In the genomic region with DNA sequence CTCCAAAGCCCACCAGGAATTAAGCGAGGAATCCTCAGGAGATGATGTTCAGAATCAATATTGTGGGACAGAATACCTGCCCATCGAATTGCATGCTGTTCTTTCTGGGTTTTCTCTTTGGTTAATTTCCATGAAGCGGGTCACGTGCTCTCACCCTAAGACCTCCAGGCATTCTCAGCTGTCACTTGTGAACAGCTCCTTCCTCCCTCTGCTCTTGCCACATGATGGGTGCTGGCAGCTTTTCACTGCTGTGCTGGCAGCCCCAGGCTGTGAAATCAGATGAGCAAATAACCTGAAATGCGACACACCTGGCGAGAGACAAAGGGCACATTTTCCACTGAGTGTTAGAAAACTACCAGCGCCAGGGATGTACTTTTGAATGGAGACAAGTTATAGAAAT, we compare ENCODE assay signal across 16 mouse cellular contexts.
DNase-seq lines count a peak whose midpoint lies in the region; ATAC-seq lines count a peak whose summit lies in the region.
"Had no signal": no experiment of that assay in that cellular context is flagged by ENCODE, and none has a peak within 500 bp of the region (broad histone marks: within the 10 kb centered on the region; RNA-seq: fewer than 3 reads in every experiment).

No protein-coding gene starts in this region.

- intact Hi-C loops in left cerebral cortex, postnatal 4 days (cut with DNase I) = no loop called here
- intact Hi-C loops in gastrocnemius, postnatal 14 days (cut with DNase I; ENCODE audit: low total_unique reads) = no loop called here

- no peaks in the 10 kb centered on the region for H3K27me3 ChIP-seq in forebrain, embryonic 14.5 days (replicated peaks; ENCODE audit: control insufficient read depth, insufficient read depth, low read length)
- H3K27me3 ChIP-seq in forebrain, embryonic 11.5 days (ENCODE audit: control insufficient read depth, insufficient read depth, low read length) = no peaks in the 10 kb centered on the region
- H3K27me3 ChIP-seq in embryonic facial prominence, embryonic 11.5 days (ENCODE audit: control insufficient read depth, insufficient read depth, low read length) = no peaks in the 10 kb centered on the region
- no peaks in the 10 kb centered on the region for H3K27me3 ChIP-seq in intestine, embryonic 15.5 days (replicated peaks)
- H3K27me3 ChIP-seq: limb, embryonic 13.5 days had no signal

- H3K4me1 ChIP-seq in forebrain, embryonic 14.5 days (ENCODE audit: control insufficient read depth, insufficient read depth, low read length) = no peaks in the 10 kb centered on the region
- H3K4me1 ChIP-seq in forebrain, embryonic 11.5 days (replicated peaks; ENCODE audit: control insufficient read depth, insufficient read depth, low read length) = no peaks in the 10 kb centered on the region
- H3K4me1 ChIP-seq in embryonic facial prominence, embryonic 11.5 days (ENCODE audit: control insufficient read depth, insufficient read depth, low read length) = no peaks in the 10 kb centered on the region
- no peaks in the 10 kb centered on the region for H3K4me1 ChIP-seq in intestine, embryonic 15.5 days (replicated peaks)

- peak; percentile 63; the same call in 1 of the 2 replicates for ATAC-seq in forebrain, embryonic 14.5 days
- no peak for ATAC-seq in forebrain, embryonic 11.5 days (replicated peaks; ENCODE audit: low FRiP score)
- no peak for ATAC-seq in embryonic facial prominence, embryonic 11.5 days (replicated peaks; ENCODE audit: insufficient number of reproducible peaks, low FRiP score, low TSS enrichment, low read depth)
- ATAC-seq in intestine, embryonic 15.5 days = no peak

- H3K27ac ChIP-seq in forebrain, embryonic 14.5 days (ENCODE audit: low read depth, low read length) = no peak overlapping the region
- no peak overlapping the region for H3K27ac ChIP-seq in forebrain, embryonic 11.5 days (ENCODE audit: low read depth, low read length)
- H3K27ac ChIP-seq in embryonic facial prominence, embryonic 11.5 days (replicated peaks; ENCODE audit: low read depth, low read length) = no peak overlapping the region
- H3K27ac ChIP-seq in intestine, embryonic 15.5 days = no peak overlapping the region
- H3K27ac ChIP-seq: limb, embryonic 13.5 days had no signal

- H3K9me3 ChIP-seq in forebrain, embryonic 14.5 days (replicated peaks; ENCODE audit: control insufficient read depth, low read length) = no peaks in the 10 kb centered on the region
- H3K9me3 ChIP-seq in forebrain, embryonic 11.5 days (ENCODE audit: control insufficient read depth, low read length) = no peaks in the 10 kb centered on the region
- no peaks in the 10 kb centered on the region for H3K9me3 ChIP-seq in embryonic facial prominence, embryonic 11.5 days (replicated peaks; ENCODE audit: control insufficient read depth, low read length)
- H3K9me3 ChIP-seq in intestine, embryonic 15.5 days = no peaks in the 10 kb centered on the region
- H3K9me3 ChIP-seq: G1E; limb, embryonic 13.5 days had no signal

- no peak overlapping the region for H3K9ac ChIP-seq in forebrain, embryonic 14.5 days (ENCODE audit: low read length)
- no peak overlapping the region for H3K9ac ChIP-seq in forebrain, embryonic 11.5 days (ENCODE audit: low read length)
- no peak overlapping the region for H3K9ac ChIP-seq in embryonic facial prominence, embryonic 11.5 days (replicated peaks; ENCODE audit: low read length)
- H3K9ac ChIP-seq in intestine, embryonic 15.5 days = no peak overlapping the region
- H3K9ac ChIP-seq: limb, embryonic 13.5 days had no signal

- no peak overlapping the region for H3K4me2 ChIP-seq in forebrain, embryonic 14.5 days (ENCODE audit: low read length)
- H3K4me2 ChIP-seq in forebrain, embryonic 11.5 days (ENCODE audit: low read depth, low read length, severe bottlenecking) = no peak overlapping the region
- no peak overlapping the region for H3K4me2 ChIP-seq in embryonic facial prominence, embryonic 11.5 days (ENCODE audit: low read depth, low read length)
- H3K4me2 ChIP-seq in intestine, embryonic 15.5 days (replicated peaks) = no peak overlapping the region
- H3K4me2 ChIP-seq: limb, embryonic 13.5 days had no signal

- WGBS in forebrain, embryonic 14.5 days = 74% methylated on average over 7 of the region's 7 CpGs
- WGBS in forebrain, embryonic 11.5 days = 84% methylated on average over 7 of the region's 7 CpGs
- 72% methylated on average over 7 of the region's 7 CpGs for WGBS in embryonic facial prominence, embryonic 11.5 days
- WGBS in intestine, embryonic 15.5 days = 83% methylated on average over 7 of the region's 7 CpGs

- H3K36me3 ChIP-seq in forebrain, embryonic 14.5 days (ENCODE audit: control insufficient read depth, insufficient read depth, low read length) = no peaks in the 10 kb centered on the region
- H3K36me3 ChIP-seq in forebrain, embryonic 11.5 days (ENCODE audit: control insufficient read depth, insufficient read depth, low read length) = no peaks in the 10 kb centered on the region
- H3K36me3 ChIP-seq in embryonic facial prominence, embryonic 11.5 days (replicated peaks; ENCODE audit: control insufficient read depth, insufficient read depth, low read depth, low read length) = no peaks in the 10 kb centered on the region
- no peaks in the 10 kb centered on the region for H3K36me3 ChIP-seq in intestine, embryonic 15.5 days
- H3K36me3 ChIP-seq: G1E; limb, embryonic 13.5 days had no signal

- H3K4me3 ChIP-seq in forebrain, embryonic 14.5 days (ENCODE audit: low read depth, low read length) = no peak overlapping the region
- no peak overlapping the region for H3K4me3 ChIP-seq in forebrain, embryonic 11.5 days (ENCODE audit: low read depth, low read length)
- H3K4me3 ChIP-seq in embryonic facial prominence, embryonic 11.5 days (ENCODE audit: low read depth, low read length) = no peak overlapping the region
- H3K4me3 ChIP-seq in intestine, embryonic 15.5 days (replicated peaks) = no peak overlapping the region
- H3K4me3 ChIP-seq: limb, embryonic 13.5 days had no signal

- peak; percentile 22 for DNase-seq in forebrain, embryonic 14.5 days (ENCODE audit: low spot score)
- DNase-seq in forebrain, embryonic 11.5 days (ENCODE audit: low spot score) = no peak
- peak; percentile 7 for DNase-seq in left cerebral cortex, postnatal 4 days
- no peak for DNase-seq in left cerebral cortex, adult 11 months (ENCODE audit: low spot score)
- peak; percentile 31 for DNase-seq in embryonic facial prominence, embryonic 11.5 days (ENCODE audit: low spot score)
- DNase-seq in gastrocnemius, postnatal 14 days = peak; percentile 14
- DNase-seq in urinary bladder, postnatal 4 days (ENCODE audit: low spot score in 2 of 2) = no peak
- DNase-seq: adrenal gland, postnatal 10 days; heart, postnatal 4 days; kidney, adult 11 months; kidney, postnatal 36 days; lung, adult 2 months; thymus, postnatal 14 days had no signal

Comparison
In these comparisons a context has a peak if more than half of its experiments do, and no peak if none do; other contexts are left out.
1. DNase-seq: peak in forebrain, embryonic 14.5 days (single experiment), left cerebral cortex, postnatal 4 days (single experiment), embryonic facial prominence, embryonic 11.5 days (single experiment) and gastrocnemius, postnatal 14 days (single experiment); none in forebrain, embryonic 11.5 days (single experiment), left cerebral cortex, adult 11 months (single experiment) and urinary bladder, postnatal 4 days (0 of 2).